Mouse (Mus musculus): ENCODE results near the gene Gm21985. TPM values are rescaled to one million over a fixed set of nuclear protein-coding genes. Genes with fewer than 3 reads are reported as not detected.
A peak's percentile ranks its signal among the peaks of the same experiment; 100 is the strongest.
"Not testable (repeated sequence)": the region's sequence is repeated elsewhere in the genome, so short reads cannot be mapped to it uniquely, and the experiment has no call there.

Gene Gm21985
- total RNA-seq, 2 experiments from 2014 or later = 0.17 to 1.3 TPM

- no peak for ATAC-seq (replicated peaks; ENCODE audit: poor library complexity)
Measured at GRCm38 (mm10) chr2:112264364-112264763, 1.8 kb upstream of the Gm21985 start.

- peak; percentile 52 for ATAC-seq (replicated peaks; ENCODE audit: poor library complexity)
Measured at GRCm38 (mm10) chr2:112265448-112266241, 469 bp upstream of the Gm21985 start, which contains the start of gene Slc12a6. TSS of gene Slc12a6 (plus strand) at chr2:112265825.

DNA sequence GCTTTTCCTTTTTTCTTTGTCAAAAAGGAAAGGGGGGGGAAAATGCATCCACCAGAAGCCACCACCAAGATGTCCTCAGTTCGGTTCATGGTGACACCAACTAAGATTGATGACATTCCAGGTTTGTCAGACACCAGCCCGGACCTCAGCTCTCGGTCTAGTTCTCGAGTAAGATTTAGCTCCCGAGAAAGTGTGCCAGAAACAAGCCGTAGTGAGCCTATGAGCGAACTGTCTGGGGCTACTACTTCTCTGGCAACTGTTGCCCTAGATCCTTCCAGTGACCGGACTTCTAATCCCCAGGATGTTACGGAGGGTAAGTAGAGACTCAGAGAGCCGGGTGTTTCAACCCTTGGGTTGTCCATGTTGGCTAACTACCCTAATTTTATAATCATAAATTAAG lies 666 bp downstream of the Gm21985 start:
- no peak for ATAC-seq (replicated peaks; ENCODE audit: poor library complexity)

DNA sequence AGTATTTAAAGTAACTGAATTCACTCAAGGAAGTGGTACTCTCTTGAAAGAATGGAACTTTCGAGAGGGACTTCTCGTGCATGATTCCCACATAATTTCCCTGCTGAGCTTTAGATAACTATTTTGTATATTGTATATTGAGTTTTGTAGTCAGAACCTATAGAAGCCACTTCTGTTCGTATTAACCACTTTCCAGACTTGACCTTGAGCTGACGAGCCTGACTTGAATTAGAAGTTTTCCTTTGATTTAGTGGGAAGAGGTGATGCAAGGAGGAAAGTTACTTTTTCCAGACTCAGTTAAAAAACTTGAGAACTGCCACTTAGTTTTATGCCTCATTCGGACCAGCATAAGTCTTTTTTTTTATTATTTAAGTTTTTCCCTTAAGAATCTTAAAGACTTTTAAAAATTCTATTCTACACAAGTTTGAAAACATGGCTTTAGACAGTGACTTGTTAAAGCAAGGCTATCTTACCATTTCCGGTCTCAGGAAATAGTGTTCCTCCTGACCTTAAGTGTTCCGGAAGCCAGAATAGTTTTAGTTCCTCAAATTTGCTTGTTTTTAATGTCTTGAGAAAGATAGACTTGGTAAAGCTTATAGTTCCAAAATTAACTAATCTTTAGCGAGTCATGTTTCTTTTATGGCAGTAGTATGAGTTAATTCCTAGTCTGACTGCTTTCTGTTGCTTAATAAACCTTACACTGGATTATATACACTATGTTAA lies 1.6 kb downstream of the Gm21985 start:
- peak; percentile 26 for ATAC-seq (replicated peaks; ENCODE audit: poor library complexity)

DNA sequence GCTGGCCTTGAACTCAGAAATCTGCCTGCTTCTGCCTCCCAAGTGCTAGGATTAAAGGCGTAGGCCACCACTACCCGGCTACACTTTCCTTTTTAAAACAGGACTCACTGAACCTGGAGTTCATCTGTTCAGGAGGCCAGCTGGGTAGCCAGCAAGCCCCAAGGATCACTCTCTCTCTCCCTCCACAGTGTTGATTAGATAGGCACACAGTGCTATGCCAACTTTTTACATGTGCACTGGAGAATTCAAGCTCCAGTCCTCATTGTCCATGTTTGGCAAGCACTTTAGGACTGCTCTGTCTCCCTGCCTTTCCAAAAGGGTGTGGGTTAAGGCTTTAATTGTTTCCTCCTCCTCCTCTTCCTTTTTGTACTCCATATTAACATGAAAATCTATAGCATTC lies 3.9 kb downstream of the Gm21985 start:
- ATAC-seq (replicated peaks; ENCODE audit: poor library complexity) = no peak

DNA sequence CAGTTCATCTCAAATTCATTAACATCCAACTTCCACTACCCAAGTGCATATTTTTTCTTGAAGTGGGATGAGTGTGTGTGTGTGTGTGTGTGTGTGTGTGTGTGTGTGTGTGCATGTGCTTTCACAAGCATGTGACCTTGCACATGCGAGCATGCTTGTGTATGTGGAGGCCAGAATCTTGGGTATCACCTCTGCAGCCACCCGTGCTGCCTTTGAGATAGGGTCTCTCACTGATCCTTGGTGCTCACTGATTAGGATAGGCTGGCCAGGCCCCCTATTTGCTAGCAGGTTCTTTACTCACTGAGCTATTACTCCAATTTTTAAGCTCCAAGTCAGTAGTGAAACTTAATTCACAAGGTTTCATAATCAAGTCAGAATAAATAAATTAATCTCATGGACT lies 6.8 kb downstream of the Gm21985 start:
- ATAC-seq (replicated peaks; ENCODE audit: poor library complexity) = peak; percentile 63

DNA sequence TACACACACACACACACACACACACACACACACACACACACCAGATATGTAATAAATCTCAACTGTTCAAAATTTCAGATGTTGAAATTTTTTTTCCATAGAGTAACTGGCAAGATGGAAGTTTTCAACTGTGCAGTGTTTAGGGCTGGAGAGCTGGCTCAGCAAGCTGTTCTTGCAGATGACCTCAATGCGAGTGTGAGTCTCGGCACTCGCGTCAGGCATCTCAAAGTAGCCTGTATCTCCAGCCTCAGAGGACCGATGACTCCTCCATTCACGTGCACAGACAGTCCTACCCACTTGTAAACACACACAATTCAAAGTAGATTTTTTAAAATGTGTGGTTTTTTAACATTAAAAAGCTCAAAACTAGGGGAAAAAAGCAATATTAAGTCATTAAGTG lies 7.4 kb downstream of the Gm21985 start:
- ATAC-seq (replicated peaks; ENCODE audit: poor library complexity) = no peak

GRCm38 (mm10) chr2:112276870-112277269 lies 10.8 kb downstream of the Gm21985 start:
- no peak for ATAC-seq (replicated peaks; ENCODE audit: poor library complexity)

- ATAC-seq (replicated peaks; ENCODE audit: poor library complexity) = no peak
Measured at GRCm38 (mm10) chr2:112282846-112283245, 16.7 kb downstream of the Gm21985 start.

DNA sequence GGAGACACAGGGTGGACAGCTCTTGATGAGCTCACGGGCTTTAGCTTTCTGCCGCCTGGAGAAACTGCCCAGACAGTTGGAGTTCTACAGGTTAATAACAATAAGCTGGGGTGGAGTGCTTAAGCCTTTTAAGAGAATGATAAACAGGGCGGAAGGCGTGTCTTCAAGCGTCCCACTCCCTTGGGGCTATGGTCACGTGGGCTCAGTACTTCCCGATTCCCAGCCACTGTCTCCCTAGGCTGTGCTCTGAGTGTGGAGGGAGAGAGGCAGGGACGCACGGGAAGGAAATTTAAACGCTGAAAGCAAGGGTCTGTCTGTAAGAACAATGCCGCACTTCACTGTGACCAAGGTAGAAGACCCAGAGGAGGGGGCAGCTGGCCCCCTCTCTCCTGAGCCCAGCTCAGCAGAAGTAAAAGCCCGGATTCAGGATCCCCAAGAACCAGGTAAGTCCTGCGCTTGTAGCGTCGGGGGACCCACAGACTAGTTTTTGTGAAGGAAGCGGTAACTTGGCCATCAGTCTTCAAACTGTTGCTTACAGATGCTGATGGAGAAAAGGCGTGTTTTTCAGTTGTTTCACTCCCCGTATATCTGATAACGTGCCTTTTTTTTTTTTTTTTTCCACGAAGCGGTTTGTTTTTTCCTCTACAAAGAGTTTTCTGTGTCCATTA lies 18.4 kb downstream of the Gm21985 start:
- peak; percentile 85 for ATAC-seq (replicated peaks; ENCODE audit: poor library complexity)

- ATAC-seq (replicated peaks; ENCODE audit: poor library complexity) = no peak
Measured at GRCm38 (mm10) chr2:112285031-112285390, 18.9 kb downstream of the Gm21985 start.

- ATAC-seq (replicated peaks; ENCODE audit: poor library complexity) = not testable (repeated sequence)
Measured at GRCm38 (mm10) chr2:112286062-112286461, 19.9 kb downstream of the Gm21985 start.

DNA sequence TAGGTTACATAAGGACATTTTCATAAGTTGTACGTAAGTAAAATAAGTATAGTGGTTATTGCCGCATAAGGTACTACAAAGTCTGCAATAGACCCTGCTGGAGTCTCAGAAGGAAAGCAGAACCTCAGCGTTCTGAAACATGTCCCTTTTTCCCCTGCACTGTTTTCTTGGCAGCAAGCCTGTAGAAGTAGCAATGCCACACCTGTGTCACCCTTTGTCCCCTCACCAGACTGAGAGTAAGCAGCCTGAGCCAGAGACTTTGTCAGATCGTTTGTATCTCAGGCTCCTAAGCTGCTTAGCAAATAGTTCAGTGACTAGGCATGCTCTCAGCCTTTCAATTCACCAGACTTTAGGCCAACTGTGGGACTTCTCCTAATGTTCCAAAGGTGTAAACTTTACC lies 20.9 kb downstream of the Gm21985 start:
- peak; percentile 15 for ATAC-seq (replicated peaks; ENCODE audit: poor library complexity)

GRCm38 (mm10) chr2:112289507-112289906 lies 23.4 kb downstream of the Gm21985 start:
- ATAC-seq (replicated peaks; ENCODE audit: poor library complexity) = no peak

- no peak for ATAC-seq (replicated peaks; ENCODE audit: poor library complexity)
Measured at GRCm38 (mm10) chr2:112292823-112293222, 26.7 kb downstream of the Gm21985 start.

DNA sequence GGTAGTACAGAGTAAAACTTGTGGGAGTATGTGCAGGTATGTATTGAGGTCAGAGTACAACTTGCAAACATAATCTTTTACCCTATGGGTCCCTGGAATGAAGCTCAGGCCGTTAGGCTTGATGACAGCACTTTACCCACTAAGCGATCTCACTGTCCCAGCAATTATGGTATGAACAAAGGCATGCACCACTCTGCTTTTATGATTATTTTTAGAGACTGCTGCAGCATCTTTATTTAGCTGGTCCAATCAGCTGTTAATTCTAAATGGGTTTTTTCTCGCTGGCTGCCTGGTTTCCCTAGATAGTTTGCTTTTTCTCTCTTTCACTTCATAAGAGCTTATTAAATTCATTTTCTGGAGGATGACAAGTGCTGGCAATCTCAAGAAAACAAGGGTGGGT lies 30.1 kb downstream of the Gm21985 start:
- no peak for ATAC-seq (replicated peaks; ENCODE audit: poor library complexity)

GRCm38 (mm10) chr2:112298221-112298620 lies 32.1 kb downstream of the Gm21985 start:
- no peak for ATAC-seq (replicated peaks; ENCODE audit: poor library complexity)

DNA sequence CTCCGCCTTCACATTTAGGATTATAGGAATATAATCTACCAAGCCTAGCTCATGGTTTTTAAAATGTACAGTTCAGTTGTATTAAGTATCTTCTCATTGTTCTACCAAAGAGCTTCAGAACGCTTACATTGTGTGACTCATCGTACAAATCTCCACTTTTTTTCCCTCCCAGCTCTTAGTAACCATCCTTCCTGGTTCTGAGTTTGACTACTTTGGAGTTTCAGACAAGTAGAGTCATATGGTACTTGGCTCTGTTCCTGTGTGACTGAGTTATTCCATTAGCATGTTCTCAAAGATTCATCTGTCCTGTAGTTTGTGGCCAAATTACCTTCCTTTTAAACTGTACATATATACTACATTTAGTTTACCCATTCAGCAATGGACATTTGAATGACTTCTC lies 42.6 kb downstream of the Gm21985 start:
- peak; percentile 35; the same call in 1 of the 2 replicates for ATAC-seq (replicated peaks; ENCODE audit: poor library complexity)

- peak; percentile 79 for ATAC-seq (replicated peaks; ENCODE audit: poor library complexity)
Measured at GRCm38 (mm10) chr2:112309161-112309600, 43.1 kb downstream of the Gm21985 start.

GRCm38 (mm10) chr2:112315638-112316037 lies 49.5 kb downstream of the Gm21985 start:
- no peak for ATAC-seq (replicated peaks; ENCODE audit: poor library complexity)

- ATAC-seq (replicated peaks; ENCODE audit: poor library complexity) = no peak
Measured at GRCm38 (mm10) chr2:112318227-112318626, 52.1 kb downstream of the Gm21985 start.

GRCm38 (mm10) chr2:112318905-112319304 lies 52.8 kb downstream of the Gm21985 start:
- no peak for ATAC-seq (replicated peaks; ENCODE audit: poor library complexity)

All from megakaryocyte progenitor cell, adult 5-6 weeks (primary cell).